Mouse (Mus musculus) midbrain, embryonic 13.5 days (tissue): ENCODE measurements around the gene Dhh. TPM values are rescaled to one million over a fixed set of nuclear protein-coding genes. Genes with fewer than 3 reads are reported as not detected.

Source experiments
- ATAC-seq: fragments of 200-750 bp; cut with Nextera tagmentation; 2 replicates; pipeline ENCODE4 v1.8.0; 2017; ENCODE audit warnings: mild to moderate bottlenecking, moderate TSS enrichment, moderate library complexity
- H3K27ac ChIP-seq: fragments of 300-500 bp; sonication (generic); 2 replicates; pipeline ENCODE4 v1.5.1; 2015; ENCODE audit warnings: inconsistent platforms, mild to moderate bottlenecking, moderate library complexity
- H3K27me3 ChIP-seq: fragments of 300-500 bp; sonication (generic); 2 replicates; pipeline ENCODE4 v1.6.1; 2015; ENCODE audit warnings: mild to moderate bottlenecking, inconsistent platforms
- H3K36me3 ChIP-seq: fragments of 300-500 bp; sonication (generic); 2 replicates; pipeline ENCODE4 v1.6.1; 2015; ENCODE audit warnings: mild to moderate bottlenecking, inconsistent platforms
- H3K4me1 ChIP-seq: fragments of 300-500 bp; sonication (generic); replicated peaks from 2 replicates; pipeline ENCODE4 v1.6.1; 2015; ENCODE audit warnings: inconsistent platforms
- H3K4me2 ChIP-seq: fragments of 300-500 bp; sonication (generic); replicated peaks from 2 replicates; pipeline ENCODE4 v1.6.1; 2015; ENCODE audit warnings: moderate library complexity, mild to moderate bottlenecking, inconsistent platforms
- H3K4me3 ChIP-seq: fragments of 300-500 bp; sonication (generic); replicated peaks from 2 replicates; pipeline ENCODE4 v1.5.1; 2015; ENCODE audit warnings: mild to moderate bottlenecking, inconsistent platforms
- H3K9ac ChIP-seq: fragments of 300-500 bp; sonication (generic); replicated peaks from 2 replicates; pipeline ENCODE4 v1.6.1; 2015; ENCODE audit warnings: mild to moderate bottlenecking, inconsistent platforms
- H3K9me3 ChIP-seq: fragments of 300-500 bp; sonication (generic); 2 replicates; pipeline ENCODE4 v1.6.1; 2016; ENCODE audit warnings: mild to moderate bottlenecking, inconsistent platforms
- WGBS: fragments of 180-500 bp; shearing (Covaris S2); methylation state at CpG from one replicate; pipeline ENCODE4 v1.1.7; 2015; 5-methylcytosine and 5-hydroxymethylcytosine counted together
- polyA plus RNA-seq: library from polyadenylated mRNA; unstranded; fragments of >200 nt; fragmentation: Nextera tagmentation; extraction: Ambion mirVana; gene quantifications from 2 replicates; pipeline ENCODE4 v1.2.1, GENCODE M21; 2015

The Dhh gene
- polyA plus RNA-seq, 1 experiment from 2014 or later, result 0.48 TPM

- 87% methylated on average over 2 of the region's 2 CpGs for WGBS
- peaks cover 51% of the 10 kb centered on the region for H3K36me3 ChIP-seq
Observed at GRCm38 (mm10) chr15:98902600-98902999, 4.3 kb upstream of the Dhh start.

DNA sequence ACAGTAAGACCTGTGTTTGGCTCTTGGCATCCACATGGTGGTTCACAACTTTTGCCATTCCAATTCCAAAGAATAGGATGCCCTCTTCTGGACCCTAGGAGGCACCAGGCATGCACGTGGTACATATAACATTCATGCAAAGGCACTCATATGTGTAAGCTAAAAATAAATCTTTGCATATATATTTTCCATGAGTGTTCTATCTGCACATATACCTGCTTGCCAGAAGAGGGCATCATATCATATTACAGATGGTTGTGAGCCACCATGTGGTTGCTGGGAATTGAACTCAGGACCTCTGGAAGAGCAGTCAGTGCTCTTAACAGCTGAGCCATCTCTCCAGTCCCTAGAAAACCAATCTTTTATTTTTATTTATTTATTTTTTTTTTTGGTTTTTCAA lies 3.2 kb upstream of the Dhh start:
- Histone ChIP-seq H3K27me3 (peaks cover 42% of the 10 kb centered on the region), H3K36me3 (peaks cover 41% of the 10 kb centered on the region), H3K9me3 (no peaks in the 10 kb centered on the region), H3K4me1 (peaks cover 14% of the 10 kb centered on the region), H3K9ac (no peak overlapping the region), H3K4me3 (no peak overlapping the region), H3K4me2 (no peak overlapping the region), H3K27ac (no peak overlapping the region)
- ATAC-seq, result no peak
- 69% methylated on average over 1 of the region's 1 CpGs for WGBS

More at GRCm38 (mm10) chr15:98902600-98902999, 4.3 kb upstream of the Dhh start:
- ATAC-seq, result no peak
- H3K4me2 ChIP-seq, result no peak overlapping the region
- H3K9ac ChIP-seq, result no peak overlapping the region
- H3K9me3 ChIP-seq, result no peaks in the 10 kb centered on the region
- peaks cover 11% of the 10 kb centered on the region for H3K4me1 ChIP-seq
- H3K4me3 ChIP-seq, result no peak overlapping the region
- no peak overlapping the region for H3K27ac ChIP-seq
- H3K27me3 ChIP-seq, result peaks cover 31% of the 10 kb centered on the region

- Histone ChIP-seq H3K4me3 (peak overlapping the region; percentile 28; the same call in 1 of the 2 replicates), H3K9me3 (no peaks in the 10 kb centered on the region), H3K36me3 (peaks cover 1% of the 10 kb centered on the region; the same call in 1 of the 2 replicates), H3K27me3 (peaks cover 82% of the 10 kb centered on the region), H3K4me1 (peaks cover 42% of the 10 kb centered on the region), H3K4me2 (peak overlapping the region; percentile 41; the same call in 1 of the 2 replicates), H3K27ac (no peak overlapping the region), H3K9ac (0 out of 2 replicates have a peak overlapping the region, but pooled peaks have one; percentile 7)
- ATAC-seq, result no peak
- WGBS, result 4% methylated on average over 10 of the region's 10 CpGs
Observed at GRCm38 (mm10) chr15:98897495-98897894, 845 bp downstream of the Dhh start.

DNA sequence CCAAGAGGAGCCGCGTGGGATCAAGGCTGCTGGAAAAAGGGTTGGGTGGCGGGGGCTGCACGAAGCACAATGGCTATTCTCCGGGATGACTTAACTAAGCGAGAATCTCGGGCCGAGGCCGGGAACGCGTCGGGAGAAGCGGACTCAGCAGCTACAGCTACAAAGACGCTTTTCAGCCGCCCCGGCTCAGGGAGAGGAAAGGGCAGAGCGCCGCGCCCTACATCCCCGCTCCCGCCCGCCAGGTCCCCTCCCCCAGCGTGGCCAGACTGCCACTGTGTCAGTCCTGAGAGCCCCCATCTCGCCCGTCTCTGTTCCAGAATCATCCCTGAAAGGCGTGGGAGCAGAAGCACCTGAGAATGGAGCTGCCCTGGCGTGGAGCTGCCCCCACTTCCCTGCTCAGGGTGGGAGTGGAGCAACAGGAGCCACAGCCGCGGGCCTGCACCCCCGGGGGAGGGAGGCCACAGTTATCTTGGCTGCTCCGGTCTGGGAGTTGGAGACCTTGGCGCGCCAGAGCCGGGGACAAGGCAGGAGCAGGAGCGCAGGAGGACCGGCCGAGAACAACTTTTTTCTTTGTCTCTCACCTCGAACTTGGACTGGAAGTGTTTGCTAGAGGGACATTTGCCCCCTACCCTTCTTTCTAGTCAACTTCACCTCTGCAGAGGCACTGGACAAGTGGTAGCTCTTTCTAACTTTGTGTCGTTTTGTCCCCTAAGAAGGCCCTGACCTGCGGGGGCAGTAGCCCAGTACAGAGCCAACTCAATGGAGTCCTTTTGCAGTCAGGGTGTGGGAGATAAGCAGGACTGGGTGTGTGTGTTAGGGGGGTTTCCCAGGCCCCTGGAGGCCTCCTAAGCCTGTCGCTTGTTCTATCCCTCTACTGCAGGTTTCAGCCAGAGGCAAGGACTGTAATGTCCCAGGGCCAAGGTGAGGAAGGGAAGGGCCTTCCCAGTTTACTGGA lies 2.4 kb downstream of the Dhh start:
- WGBS, result 2% methylated on average over 41 of the region's 41 CpGs
- H3K9me3 ChIP-seq, result no peaks in the 10 kb centered on the region
- peaks cover 42% of the 10 kb centered on the region for H3K4me1 ChIP-seq
- no peaks in the 10 kb centered on the region for H3K36me3 ChIP-seq
- peak overlapping the region; percentile 36 for H3K9ac ChIP-seq
- H3K27me3 ChIP-seq, result peaks cover 97% of the 10 kb centered on the region
- H3K4me2 ChIP-seq, result peak overlapping the region; percentile 84
- no peak overlapping the region for H3K27ac ChIP-seq
- peak overlapping the region; percentile 47 for H3K4me3 ChIP-seq
- ATAC-seq, result peak; percentile 21; the same call in 1 of the 2 replicates

GRCm38 (mm10) chr15:98894746-98895634 lies 3.4 kb downstream of the Dhh start:
- WGBS, result 2% methylated on average over 38 of the region's 38 CpGs
- Histone ChIP-seq H3K4me3 (peak overlapping the region; percentile 47), H3K4me1 (peaks cover 42% of the 10 kb centered on the region), H3K27ac (no peak overlapping the region), H3K27me3 (peaks cover 89% of the 10 kb centered on the region), H3K4me2 (peak overlapping the region; percentile 84), H3K9ac (peak overlapping the region; percentile 57), H3K36me3 (no peaks in the 10 kb centered on the region), H3K9me3 (no peaks in the 10 kb centered on the region)
- ATAC-seq, result no peak

- no peaks in the 10 kb centered on the region for H3K9me3 ChIP-seq
- no peak for ATAC-seq
- no peaks in the 10 kb centered on the region for H3K36me3 ChIP-seq
- peak within 1 kb of the TSS; percentile 47 for H3K4me3 ChIP-seq
- no peak within 1 kb of the TSS for H3K27ac ChIP-seq
- H3K27me3 ChIP-seq, result peaks cover 81% of the 10 kb centered on the region
- H3K4me2 ChIP-seq, result peak within 1 kb of the TSS; percentile 84
- under 1% methylated on average over 77 of the region's 77 CpGs for WGBS
- peaks cover 42% of the 10 kb centered on the region for H3K4me1 ChIP-seq
- H3K9ac ChIP-seq, result peak within 1 kb of the TSS; percentile 57
Observed at GRCm38 (mm10) chr15:98893940-98894745, 4.2 kb downstream of the Dhh start, which contains the start of gene Rhebl1. Gene Rhebl1, minus strand, starts transcription at chr15:98894540.

DNA sequence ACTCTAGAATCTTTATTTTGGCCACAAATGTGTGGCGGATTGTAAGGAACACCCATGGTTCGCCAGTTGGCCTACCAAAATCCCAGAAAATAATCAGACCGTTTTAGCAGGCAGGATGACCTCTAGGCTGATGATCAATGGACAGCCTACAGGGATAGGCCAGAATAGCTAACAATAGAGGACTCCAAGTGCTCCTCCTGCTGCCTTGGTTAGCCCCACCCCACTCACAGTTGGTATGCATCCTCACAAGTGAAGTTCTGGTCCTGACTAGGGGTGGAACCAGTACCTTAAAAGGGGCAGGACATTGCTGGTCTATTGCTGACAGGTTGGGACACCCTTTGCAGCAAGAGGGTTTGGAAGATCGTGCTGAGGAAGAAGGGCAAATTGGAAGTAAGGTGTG lies 5.3 kb downstream of the Dhh start:
- peaks cover 36% of the 10 kb centered on the region for H3K4me1 ChIP-seq
- peaks cover 70% of the 10 kb centered on the region for H3K27me3 ChIP-seq
- WGBS, result 31% methylated on average over 4 of the region's 4 CpGs
- no peak overlapping the region for H3K27ac ChIP-seq
- H3K9me3 ChIP-seq, result no peaks in the 10 kb centered on the region
- H3K4me3 ChIP-seq, result no peak overlapping the region
- no peak overlapping the region for H3K4me2 ChIP-seq
- H3K36me3 ChIP-seq, result no peaks in the 10 kb centered on the region
- no peak overlapping the region for H3K9ac ChIP-seq
- no peak for ATAC-seq

- ATAC-seq, result peak; percentile 38; the same call in 1 of the 2 replicates
- 38% methylated on average over 6 of the region's 6 CpGs for WGBS
- Histone ChIP-seq H3K27ac (no peak overlapping the region), H3K9me3 (no peaks in the 10 kb centered on the region), H3K36me3 (no peaks in the 10 kb centered on the region), H3K4me2 (no peak overlapping the region), H3K4me3 (no peak overlapping the region), H3K4me1 (peaks cover 29% of the 10 kb centered on the region), H3K27me3 (peaks cover 60% of the 10 kb centered on the region), H3K9ac (no peak overlapping the region)
Observed at GRCm38 (mm10) chr15:98891907-98892606, 6.3 kb downstream of the Dhh start.

- no peak overlapping the region for H3K9ac ChIP-seq
- H3K9me3 ChIP-seq, result no peaks in the 10 kb centered on the region
- no peak for ATAC-seq
- no peak overlapping the region for H3K4me3 ChIP-seq
- H3K27ac ChIP-seq, result no peak overlapping the region
- 13% methylated on average over 19 of the region's 19 CpGs for WGBS
- H3K4me1 ChIP-seq, result peaks cover 27% of the 10 kb centered on the region
- 0 out of 2 replicates have a peak overlapping the region, but pooled peaks have one; percentile 15 for H3K4me2 ChIP-seq
- H3K36me3 ChIP-seq, result no peaks in the 10 kb centered on the region
- peaks cover 52% of the 10 kb centered on the region for H3K27me3 ChIP-seq
Observed at GRCm38 (mm10) chr15:98891198-98891742, 7.1 kb downstream of the Dhh start.

GRCm38 (mm10) chr15:98887526-98887925 lies 10.8 kb downstream of the Dhh start:
- no peak overlapping the region for H3K4me2 ChIP-seq
- WGBS, result 85% methylated on average over 7 of the region's 7 CpGs
- peaks cover 15% of the 10 kb centered on the region for H3K27me3 ChIP-seq
- no peaks in the 10 kb centered on the region for H3K9me3 ChIP-seq
- H3K27ac ChIP-seq, result no peak overlapping the region
- H3K4me1 ChIP-seq, result no peaks in the 10 kb centered on the region; the same call in 1 of the 2 replicates
- no peak for ATAC-seq
- H3K9ac ChIP-seq, result no peak overlapping the region
- no peaks in the 10 kb centered on the region for H3K36me3 ChIP-seq
- H3K4me3 ChIP-seq, result no peak overlapping the region
